Mouse (Mus musculus) CH12.LX (cell line): ENCODE measurements around the gene Gsdme. TPM values are rescaled to one million over a fixed set of nuclear protein-coding genes. Genes with fewer than 3 reads are reported as not detected.
A peak's percentile ranks its signal among the peaks of the same experiment; 100 is the strongest.

ENCODE experiments used
- DNase-seq: peaks from one replicate; pipeline ENCODE4 v3.0.0-alpha.2; 2013; ENCODE audit errors: extremely low read depth
- H3K27ac ChIP-seq: 2 replicates; pipeline ENCODE4 v1.5.1; 2012; ENCODE audit warnings: low read depth, mild to moderate bottlenecking, control low read depth, moderate library complexity; ENCODE audit not compliant: insufficient read depth
- H3K27me3 ChIP-seq: replicated peaks from 2 replicates; pipeline ENCODE3; 2012; ENCODE audit warnings: inconsistent platforms
- H3K36me3 ChIP-seq, 2 experiments: replicated peaks in 1 of 2; 2 replicates each; pipeline versions ENCODE3 to v1.6.1; 2012; ENCODE audit warnings: inconsistent platforms in 1 of 2, low read length in 1 of 2, mild to moderate bottlenecking in 1 of 2, mixed read lengths in 1 of 2, moderate library complexity in 1 of 2; ENCODE audit not compliant: control insufficient read depth in 1 of 2, insufficient read depth in 1 of 2
- H3K4me1 ChIP-seq, 2 experiments: 2 replicates each; pipeline ENCODE4 v1.6.1; 2012; ENCODE audit warnings: inconsistent platforms in 1 of 2, moderate library complexity in 1 of 2; ENCODE audit not compliant: insufficient read depth in 2 of 2, control insufficient read depth in 1 of 2
- H3K4me2 ChIP-seq: 2 replicates; pipeline ENCODE4 v1.6.1; 2012; ENCODE audit warnings: low read depth, mild to moderate bottlenecking, control low read depth; ENCODE audit not compliant: poor library complexity, insufficient read depth, severe bottlenecking
- H3K4me3 ChIP-seq, 3 experiments: fragments of 150-350 bp in 1 of 3; sonication (generic) in 1 of 3; replicated peaks in 1 of 3; 2 replicates each; pipeline versions ENCODE3 to v1.5.1; 2011 to 2012; ENCODE audit warnings: low read depth in 2 of 3, low read length in 2 of 3, mild to moderate bottlenecking in 2 of 3, moderate library complexity in 2 of 3, control low read depth in 1 of 3, improper control_type of control experiment in 1 of 3, inconsistent platforms in 1 of 3, mixed read lengths in 1 of 3; ENCODE audit not compliant: poor library complexity in 1 of 3
- H3K79me2 ChIP-seq: replicated peaks from 2 replicates; pipeline ENCODE4 v1.6.1; 2012; ENCODE audit warnings: mild to moderate bottlenecking, moderate library complexity; ENCODE audit not compliant: control insufficient read depth, poor library complexity, insufficient read depth, severe bottlenecking; ENCODE audit errors: extremely low read depth
- H3K9ac ChIP-seq: 2 replicates; pipeline ENCODE4 v1.6.1; 2012; ENCODE audit warnings: low read depth, mild to moderate bottlenecking, control low read depth, moderate library complexity; ENCODE audit not compliant: insufficient read depth
- H3K9me3 ChIP-seq: replicated peaks from 2 replicates; pipeline ENCODE3; 2012; ENCODE audit warnings: low read length, inconsistent platforms, mixed read lengths
- BHLHE40 ChIP-seq: IDR thresholded peaks from 2 replicates; pipeline ENCODE4 v1.6.1; 2011; ENCODE audit warnings: mild to moderate bottlenecking, low read depth, low read length, improper control_type of control experiment
- CHD1 ChIP-seq: IDR thresholded peaks from 2 replicates; pipeline ENCODE4 v1.6.1; 2012; ENCODE audit warnings: low read depth, low read length, improper control_type of control experiment, inconsistent platforms
- CTCF ChIP-seq, 2 experiments: IDR thresholded peaks in 1 of 2; conservative IDR thresholded peaks in 1 of 2; 2 replicates each; pipeline ENCODE4 v1.5.1; 2011 to 2012; ENCODE audit warnings: low read depth in 2 of 2, low read length in 2 of 2, improper control_type of control experiment in 1 of 2, inconsistent platforms in 1 of 2, mild to moderate bottlenecking in 1 of 2, moderate library complexity in 1 of 2
- ELF1 ChIP-seq: IDR thresholded peaks from 2 replicates; pipeline ENCODE4 v1.6.1; 2014; ENCODE audit warnings: low read depth, mild to moderate bottlenecking, inconsistent platforms, low read length, improper control_type of control experiment
- ETS1 ChIP-seq: conservative IDR thresholded peaks from 2 replicates; pipeline ENCODE4 v1.6.1; 2012; ENCODE audit warnings: low read depth, mild to moderate bottlenecking, inconsistent platforms, low read length, improper control_type of control experiment, moderate library complexity
- JUND ChIP-seq: conservative IDR thresholded peaks from 2 replicates; pipeline ENCODE4 v1.6.1; 2011; ENCODE audit warnings: low read depth, low read length, improper control_type of control experiment
- MAFK ChIP-seq: IDR thresholded peaks from 2 replicates; pipeline ENCODE4 v1.6.1; 2011; ENCODE audit warnings: low read length, improper control_type of control experiment; ENCODE audit not compliant: insufficient replicate concordance
- MAX ChIP-seq: IDR thresholded peaks from 2 replicates; pipeline ENCODE4 v1.6.1; 2011; ENCODE audit warnings: low read length, improper control_type of control experiment
- MAZ ChIP-seq: IDR thresholded peaks from 2 replicates; pipeline ENCODE4 v1.6.1; 2012; ENCODE audit warnings: low read depth, mild to moderate bottlenecking, inconsistent platforms, low read length, improper control_type of control experiment, moderate library complexity
- MEF2A ChIP-seq: IDR thresholded peaks from 2 replicates; pipeline ENCODE4 v1.6.1; 2014; ENCODE audit warnings: low read depth, mild to moderate bottlenecking, inconsistent platforms, low read length, improper control_type of control experiment, borderline replicate concordance
- NRF1 ChIP-seq: IDR thresholded peaks from 2 replicates; pipeline ENCODE4 v1.6.1; 2014; ENCODE audit warnings: low read depth, mild to moderate bottlenecking, inconsistent platforms, low read length, improper control_type of control experiment, moderate library complexity
- POLR2A ChIP-seq: IDR thresholded peaks from 2 replicates; pipeline ENCODE4 v1.6.1; 2011; ENCODE audit warnings: low read depth, mild to moderate bottlenecking, improper control_type of control experiment, low read length
- RAD21 ChIP-seq: IDR thresholded peaks from 2 replicates; pipeline ENCODE4 v1.6.1; 2011; ENCODE audit warnings: low read depth, mild to moderate bottlenecking, low read length, improper control_type of control experiment, moderate library complexity
- SIN3A ChIP-seq: IDR thresholded peaks from 2 replicates; pipeline ENCODE4 v1.6.1; 2012; ENCODE audit warnings: low read length, improper control_type of control experiment, inconsistent platforms
- SMC3 ChIP-seq: IDR thresholded peaks from 2 replicates; pipeline ENCODE4 v1.6.1; 2011; ENCODE audit warnings: low read depth, low read length, improper control_type of control experiment
- TBP ChIP-seq: conservative IDR thresholded peaks from 2 replicates; pipeline ENCODE4 v1.6.1; 2011; ENCODE audit warnings: low read depth, low read length, improper control_type of control experiment
- USF1 ChIP-seq: IDR thresholded peaks from 2 replicates; pipeline ENCODE4 v1.6.1; 2014; ENCODE audit warnings: low read depth, mild to moderate bottlenecking, inconsistent platforms, low read length, improper control_type of control experiment
- ZC3H11A ChIP-seq: IDR thresholded peaks from 2 replicates; pipeline ENCODE4 v1.6.1; 2012; ENCODE audit warnings: low read depth, mild to moderate bottlenecking, inconsistent platforms, low read length, improper control_type of control experiment
- ZKSCAN1 ChIP-seq: IDR thresholded peaks from 2 replicates; pipeline ENCODE4 v1.6.1; 2012; ENCODE audit warnings: low read depth, inconsistent platforms, low read length, improper control_type of control experiment, borderline replicate concordance
- ZNF384 ChIP-seq: IDR thresholded peaks from 2 replicates; pipeline ENCODE4 v1.6.1; 2012; ENCODE audit warnings: low read depth, low read length, improper control_type of control experiment, inconsistent platforms
- dilution Hi-C: fragments of 300-500 bp; cut with MboI; formaldehyde crosslinking; loops from 2 replicates; pipeline ENCODE4 v1.14.3; 2020; ENCODE audit warnings: low sequenced_read_pairs; ENCODE audit not compliant: extremely low pct_unique_long_range_greater_than_20kb, extremely low pct_ligation_motif_present
- in situ Hi-C: fragments of 300-500 bp; cut with MboI; formaldehyde crosslinking; loops from 3 replicates; pipeline ENCODE4 v1.14.3; 2019; ENCODE audit warnings: low sequenced_read_pairs, low pct_ligation_motif_present, low pct_unique_long_range_greater_than_20kb, mixed read lengths
- polyA plus RNA-seq: library from polyadenylated mRNA; unstranded; fragments of >175 nt; gene quantifications from 2 replicates; pipeline ENCODE4 v1.2.1, GENCODE M21; 2012; ENCODE audit warnings: low read depth; ENCODE audit not compliant: insufficient read length
- total RNA-seq, 2 experiments: library from RNA; depleted of rRNA; stranded (reverse); fragments of 300-350 nt in 1 of 2; fragments of >200 nt in 1 of 2; gene quantifications; 2 replicates each; pipeline ENCODE4 v1.2.3; 2012 to 2014

The Gsdme gene
- total RNA-seq (2012; rRNA removed), result 0.29 and 0.38 TPM in 2 replicates
- total RNA-seq (2014; rRNA removed), result not detected in 2 replicates
- polyA plus RNA-seq, result 1.8 and 2.0 TPM in 2 replicates

GRCm38 (mm10) chr6:50263670-50264069 is at the start of gene Gsdme:
Gene Gsdme (minus strand): TSS chr6:50263862.
- no peak within 1 kb of the TSS for H3K27ac ChIP-seq
- H3K36me3 ChIP-seq, result no peaks in the 10 kb centered on the region
- in situ Hi-C loops (no loop called here), dilution Hi-C loops (no loop called here)
- DNase-seq, result no peak
- no peaks in the 10 kb centered on the region for H3K9me3 ChIP-seq
- H3K4me1 ChIP-seq, result peaks cover 0 to 2% of the 10 kb centered on the region in 2 experiments; a peak in 1 of 4 replicates
- no peak within 1 kb of the TSS for H3K4me3 ChIP-seq
- H3K9ac ChIP-seq, result no peak within 1 kb of the TSS
- H3K27me3 ChIP-seq, result peaks cover 17% of the 10 kb centered on the region
- H3K4me2 ChIP-seq, result no peak within 1 kb of the TSS
- H3K79me2 ChIP-seq, result no peaks in the 10 kb centered on the region
- TF ChIP-seq MAX (no peak), TBP (no peak), POLR2A (no peak), USF1 (no peak), CHD1 (no peak), ZC3H11A (no peak), NRF1 (no peak), CTCF (conservative IDR thresholded peaks at IDR 0.05 in 1 of 2, IDR thresholded peaks at IDR 0.05 in 1 of 2; ENCODE audit: low read depth in 2 of 2, low read length in 2 of 2) (no peak), MAZ (no peak), ZNF384 (no peak), BHLHE40 (no peak), MAFK (no peak), ZKSCAN1 (no peak)

GRCm38 (mm10) chr6:50312647-50313046 is 49.0 kb upstream of the Gsdme start:
- H3K79me2 ChIP-seq, result no peaks in the 10 kb centered on the region
- H3K4me2 ChIP-seq, result no peak overlapping the region
- TF ChIP-seq JUND, result no peak
- no peak for TF ChIP-seq SIN3A
- no peak for TF ChIP-seq MEF2A
- peak; percentile 57 for TF ChIP-seq ZC3H11A
- peak; percentile 96 for TF ChIP-seq SMC3
- TF ChIP-seq CTCF (conservative IDR thresholded peaks at IDR 0.05 in 1 of 2, IDR thresholded peaks at IDR 0.05 in 1 of 2; ENCODE audit: low read depth in 2 of 2, low read length in 2 of 2), result peak; percentile 64 to 96
- no peak for TF ChIP-seq ELF1
- TF ChIP-seq ETS1, result no peak
- peak; percentile 95 for TF ChIP-seq RAD21
- TF ChIP-seq, all 38 proteins: peak for 4
- dilution Hi-C loops (loop anchor here (25.0 kb wide), 1 partner anchor 100 kb away; no protein-coding TSS in a partner anchor), in situ Hi-C loops (loop anchor here (25.0 kb wide), 1 partner anchor 800 kb away; no protein-coding TSS in a partner anchor)
- Histone ChIP-seq H3K4me3 (no peak overlapping the region), H3K27ac (no peak overlapping the region), H3K9me3 (no peaks in the 10 kb centered on the region), H3K36me3 (peaks cover 3 to 7% of the 10 kb centered on the region in 2 experiments), H3K4me1 (peaks cover 9 to 13% of the 10 kb centered on the region in 2 experiments), H3K27me3 (no peaks in the 10 kb centered on the region), H3K9ac (no peak overlapping the region)
- DNase-seq, result peak; percentile 78
